Mouse (Mus musculus) testis, adult 2 months (tissue): ENCODE results near the gene Alox12b.

ENCODE experiments used
- CTCF ChIP-seq: fragments of 200-500 bp; IDR thresholded peaks from 2 replicates; pipeline ENCODE4 v1.5.1; 2012; ENCODE audit warnings: low read depth, mild to moderate bottlenecking, inconsistent platforms, low read length, moderate library complexity; ENCODE audit not compliant: control insufficient read depth, insufficient read depth, insufficient replicate concordance
- POLR2A ChIP-seq: fragments of 200-500 bp; IDR thresholded peaks from 2 replicates; pipeline ENCODE4 v1.6.1; 2012; ENCODE audit warnings: low read depth, mild to moderate bottlenecking, inconsistent platforms, low read length, moderate library complexity; ENCODE audit not compliant: control insufficient read depth

GRCm38 (mm10) chr11:69119446-69120155 lies 37.2 kb upstream of the Alox12b start:
- TF ChIP-seq POLR2A (no peak), CTCF (no peak)
